Mouse (Mus musculus) liver, embryonic 14.5 days (tissue): ENCODE measurements around the gene Hbs1l.
"Not testable (repeated sequence)": the region's sequence is repeated elsewhere in the genome, so short reads cannot be mapped to it uniquely, and the experiment has no call there.

Experiments
- CTCF ChIP-seq: IDR thresholded peaks from 2 replicates; pipeline ENCODE4 v1.5.1; 2016; ENCODE audit warnings: antibody characterized with exemption, low read depth, control low read depth
- EP300 ChIP-seq: IDR thresholded peaks from 2 replicates; pipeline ENCODE4 v1.6.1; 2016; ENCODE audit warnings: antibody characterized with exemption, low read depth

DNA sequence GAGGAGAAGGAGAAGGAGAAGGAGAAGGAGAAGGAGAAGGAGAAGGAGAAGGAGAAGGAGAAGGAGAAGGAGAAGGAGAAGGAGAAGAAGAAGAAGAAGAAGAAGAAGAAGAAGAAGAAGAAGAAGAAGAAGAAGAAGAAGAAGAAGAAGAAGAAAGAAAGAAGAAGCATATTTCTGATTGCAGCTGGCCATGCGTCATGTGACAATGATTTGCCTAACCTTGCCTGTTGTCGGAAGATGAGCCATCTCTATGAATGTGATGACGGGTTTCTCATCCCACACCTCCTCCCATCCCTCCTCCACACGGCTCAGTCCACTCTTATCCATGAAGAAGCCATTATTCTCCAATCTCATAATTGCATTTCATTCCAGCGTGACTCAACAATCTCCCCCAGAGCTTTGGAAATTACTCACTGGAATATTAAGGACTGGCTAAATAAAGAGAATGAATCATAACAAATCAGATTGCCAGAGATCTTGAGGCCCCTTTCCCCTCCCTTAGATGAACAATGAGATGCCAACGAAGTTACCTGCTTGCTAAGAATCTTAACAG, 103.2 kb downstream of the Hbs1l start:
- TF ChIP-seq CTCF, EP300: not testable (repeated sequence)
